Comparison of ENCODE assay signal across 16 mouse cellular contexts in genomic region chr8:74818434-74818833, GRCm38 (mm10). TPM values are rescaled to one million over a fixed set of nuclear protein-coding genes. Genes with fewer than 3 reads are reported as not detected.
DNase-seq lines count a peak whose midpoint lies in the region; ATAC-seq lines count a peak whose summit lies in the region.
"Had no signal": no experiment of that assay in that cellular context is flagged by ENCODE, and none has a peak within 500 bp of the region (broad histone marks: within the 10 kb centered on the region; RNA-seq: fewer than 3 reads in every experiment).

No protein-coding gene starts in this region.

- H3K27me3 ChIP-seq in hindbrain, embryonic 14.5 days (ENCODE audit: control insufficient read depth, insufficient read depth, low read length): no peaks in the 10 kb centered on the region
- H3K27me3 ChIP-seq in hindbrain, embryonic 10.5 days (ENCODE audit: insufficient read depth, poor library complexity, severe bottlenecking): no peaks in the 10 kb centered on the region
- H3K27me3 ChIP-seq in midbrain, embryonic 12.5 days: no peaks in the 10 kb centered on the region
- no peaks in the 10 kb centered on the region for H3K27me3 ChIP-seq in midbrain, embryonic 13.5 days
- H3K27me3 ChIP-seq: embryonic facial prominence, embryonic 15.5 days; liver, embryonic 15.5 days had no signal

- no peak overlapping the region for H3K9ac ChIP-seq in hindbrain, embryonic 14.5 days
- H3K9ac ChIP-seq in midbrain, embryonic 12.5 days (replicated peaks): no peak overlapping the region
- H3K9ac ChIP-seq in midbrain, embryonic 13.5 days (replicated peaks): no peak overlapping the region
- H3K9ac ChIP-seq: embryonic facial prominence, embryonic 15.5 days; liver, embryonic 15.5 days had no signal

- no peak overlapping the region for H3K27ac ChIP-seq in hindbrain, embryonic 14.5 days
- no peak overlapping the region for H3K27ac ChIP-seq in hindbrain, embryonic 10.5 days
- no peak overlapping the region for H3K27ac ChIP-seq in midbrain, embryonic 12.5 days (replicated peaks)
- H3K27ac ChIP-seq in midbrain, embryonic 13.5 days: no peak overlapping the region
- H3K27ac ChIP-seq: embryonic facial prominence, embryonic 15.5 days; liver, embryonic 15.5 days; macrophage had no signal

- no peaks in the 10 kb centered on the region for H3K36me3 ChIP-seq in hindbrain, embryonic 14.5 days (replicated peaks; ENCODE audit: control insufficient read depth, insufficient read depth)
- H3K36me3 ChIP-seq in hindbrain, embryonic 10.5 days: no peaks in the 10 kb centered on the region
- no peaks in the 10 kb centered on the region for H3K36me3 ChIP-seq in midbrain, embryonic 12.5 days
- no peaks in the 10 kb centered on the region for H3K36me3 ChIP-seq in midbrain, embryonic 13.5 days
- H3K36me3 ChIP-seq: embryonic facial prominence, embryonic 15.5 days; liver, embryonic 15.5 days had no signal

- ATAC-seq in hindbrain, embryonic 14.5 days (ENCODE audit: low FRiP score): 0 out of 2 replicates have a peak, but pooled peaks have one; percentile 37
- ATAC-seq in midbrain, embryonic 12.5 days (ENCODE audit: low FRiP score, low read depth): peak; percentile 66
- no peak for ATAC-seq in midbrain, embryonic 13.5 days

- 59% methylated on average over 1 of the region's 1 CpGs for WGBS in hindbrain, embryonic 14.5 days
- 63% methylated on average over 1 of the region's 1 CpGs for WGBS in hindbrain, embryonic 10.5 days
- WGBS in midbrain, embryonic 12.5 days: 72% methylated on average over 1 of the region's 1 CpGs
- whole genome bisulfite sequencing in midbrain, embryonic 13.5 days: 63% methylated on average over 1 of the region's 1 CpGs

- no peaks in the 10 kb centered on the region for H3K4me1 ChIP-seq in hindbrain, embryonic 14.5 days (replicated peaks; ENCODE audit: control insufficient read depth, insufficient read depth, low read length)
- H3K4me1 ChIP-seq in hindbrain, embryonic 10.5 days (replicated peaks): peaks cover 9% of the 10 kb centered on the region; the same call in 1 of the 2 replicates
- H3K4me1 ChIP-seq in midbrain, embryonic 12.5 days: no peaks in the 10 kb centered on the region
- no peaks in the 10 kb centered on the region for H3K4me1 ChIP-seq in midbrain, embryonic 13.5 days (replicated peaks)
- H3K4me1 ChIP-seq: embryonic facial prominence, embryonic 15.5 days; liver, embryonic 15.5 days had no signal

- no peaks in the 10 kb centered on the region for H3K9me3 ChIP-seq in hindbrain, embryonic 14.5 days (ENCODE audit: control insufficient read depth, low read length)
- no peaks in the 10 kb centered on the region for H3K9me3 ChIP-seq in hindbrain, embryonic 10.5 days
- no peaks in the 10 kb centered on the region for H3K9me3 ChIP-seq in midbrain, embryonic 12.5 days
- no peaks in the 10 kb centered on the region for H3K9me3 ChIP-seq in midbrain, embryonic 13.5 days
- H3K9me3 ChIP-seq: embryonic facial prominence, embryonic 15.5 days; liver, embryonic 15.5 days had no signal

- H3K4me2 ChIP-seq in hindbrain, embryonic 14.5 days (replicated peaks): no peak overlapping the region
- no peak overlapping the region for H3K4me2 ChIP-seq in midbrain, embryonic 12.5 days (replicated peaks)
- H3K4me2 ChIP-seq in midbrain, embryonic 13.5 days (replicated peaks): no peak overlapping the region
- H3K4me2 ChIP-seq: embryonic facial prominence, embryonic 15.5 days; liver, embryonic 15.5 days had no signal

- H3K4me3 ChIP-seq in hindbrain, embryonic 14.5 days (replicated peaks; ENCODE audit: low read length): no peak overlapping the region
- no peak overlapping the region for H3K4me3 ChIP-seq in hindbrain, embryonic 10.5 days
- H3K4me3 ChIP-seq in midbrain, embryonic 12.5 days: no peak overlapping the region
- H3K4me3 ChIP-seq in midbrain, embryonic 13.5 days (replicated peaks): no peak overlapping the region
- H3K4me3 ChIP-seq: embryonic facial prominence, embryonic 15.5 days; liver, embryonic 15.5 days; myocyte had no signal

- DNase-seq in hindbrain, embryonic 14.5 days (ENCODE audit: low spot score): no peak
- no peak for DNase-seq in hindbrain, embryonic 10.5 days (ENCODE audit: low spot score)
- peak; percentile 43 for DNase-seq in R1 (ENCODE audit: low read depth, low spot score)
- DNase-seq in retina, embryonic 14.5 days (ENCODE audit: low spot score): peak; percentile 17
- DNase-seq in heart, adult 8-10 months (ENCODE audit: low spot score): no peak
- DNase-seq in adrenal gland, postnatal 14 days: no peak
- DNase-seq: cerebellum, adult 9-10 months; heart, postnatal 14 days had no signal

RNA-seq across cellular contexts. Expression of gene Isx, which starts 54.5 kb away (rescaled TPM):
- polyA plus RNA-seq in hindbrain, embryonic 14.5 days (2014; fragmentation: Nextera tagmentation; extraction: Ambion mirVana): not detected in 2 replicates
- polyA plus RNA-seq in hindbrain, embryonic 10.5 days (2016; fragmentation: Nextera tagmentation; extraction: Ambion mirVana): not detected in 2 replicates
- not detected in 2 replicates for polyA plus RNA-seq in midbrain, embryonic 12.5 days (2016; fragmentation: Nextera tagmentation; extraction: Ambion mirVana)
- not detected in 2 replicates for polyA plus RNA-seq in midbrain, embryonic 13.5 days (2015; fragmentation: Nextera tagmentation; extraction: Ambion mirVana)
- total RNA-seq in heart, adult 8-10 months (2022): not detected
- 0.19 TPM in 1 of 2 replicates, not detected in the other for total RNA-seq in adrenal gland, postnatal 14 days (2021)
- total RNA-seq: granulocyte monocyte progenitor cell, adult 5-6 weeks had no signal
- polyA plus RNA-seq: embryonic facial prominence, embryonic 15.5 days; kidney, embryonic 14.5 days; liver, embryonic 15.5 days; macrophage had no signal

Comparison
In these comparisons a context has a peak if more than half of its experiments do, and no peak if none do; other contexts are left out.
1. DNase-seq: peak in R1 (single experiment) and retina, embryonic 14.5 days (single experiment); none in hindbrain, embryonic 14.5 days (single experiment), hindbrain, embryonic 10.5 days (single experiment), heart, adult 8-10 months (single experiment) and adrenal gland, postnatal 14 days (single experiment).